Mouse (Mus musculus) stomach, embryonic 14.5 days (tissue): ENCODE data around the gene Tbkbp1. TPM values are rescaled to one million over a fixed set of nuclear protein-coding genes. Genes with fewer than 3 reads are reported as not detected.
A peak's percentile ranks its signal among the peaks of the same experiment; 100 is the strongest.

ENCODE experiments used
- ATAC-seq: fragments of 200-750 bp; cut with Nextera tagmentation; 2 replicates; pipeline ENCODE4 v1.8.0; 2017; ENCODE audit warnings: low read depth, moderate TSS enrichment; ENCODE audit not compliant: insufficient number of reproducible peaks, insufficient read depth, low FRiP score
- H3K27ac ChIP-seq: fragments of 300-500 bp; sonication (generic); 2 replicates; pipeline ENCODE4 v1.5.1; 2014; ENCODE audit warnings: mild to moderate bottlenecking, low read length, moderate library complexity, mixed read lengths
- H3K27me3 ChIP-seq: fragments of 300-500 bp; sonication (generic); 2 replicates; pipeline ENCODE4 v1.6.1; 2014; ENCODE audit warnings: low read length, control low read depth, mixed read lengths; ENCODE audit not compliant: control insufficient read depth, insufficient read depth
- H3K36me3 ChIP-seq: fragments of 300-500 bp; sonication (generic); 2 replicates; pipeline ENCODE4 v1.6.1; 2014; ENCODE audit warnings: mild to moderate bottlenecking, control low read depth, low read length, moderate library complexity, mixed read lengths; ENCODE audit not compliant: control insufficient read depth, insufficient read depth
- H3K4me1 ChIP-seq: fragments of 300-500 bp; sonication (generic); 2 replicates; pipeline ENCODE4 v1.6.1; 2014; ENCODE audit warnings: low read length, control low read depth, mixed read lengths; ENCODE audit not compliant: control insufficient read depth, insufficient read depth
- H3K4me2 ChIP-seq: fragments of 300-500 bp; sonication (generic); replicated peaks from 2 replicates; pipeline ENCODE4 v1.6.1; 2014; ENCODE audit warnings: low read depth, low read length, control low read depth
- H3K4me3 ChIP-seq: fragments of 300-500 bp; sonication (generic); 2 replicates; pipeline ENCODE4 v1.5.1; 2014; ENCODE audit warnings: low read depth, low read length, control low read depth
- H3K9ac ChIP-seq: fragments of 300-500 bp; sonication (generic); replicated peaks from 2 replicates; pipeline ENCODE4 v1.6.1; 2014; ENCODE audit warnings: low read depth, mild to moderate bottlenecking, control low read depth, low read length, moderate library complexity, mixed read lengths
- H3K9me3 ChIP-seq: fragments of 300-500 bp; sonication (generic); 2 replicates; pipeline ENCODE4 v1.6.1; 2016; ENCODE audit warnings: low read depth, low read length, control low read depth; ENCODE audit not compliant: control insufficient read depth
- WGBS: fragments of 180-500 bp; shearing (Covaris S2); extraction: QIAGEN DNeasy Blood & Tissue Kit; methylation state at CpG from one replicate; pipeline ENCODE4 v1.1.7; 2014; 5-methylcytosine and 5-hydroxymethylcytosine counted together
- polyA plus RNA-seq: library from polyadenylated mRNA; unstranded; fragments of >200 nt; fragmentation: Nextera tagmentation; extraction: Ambion mirVana; gene quantifications from 2 replicates; pipeline ENCODE4 v1.2.1, GENCODE M21; 2014

The Tbkbp1 gene
- polyA plus RNA-seq, 1 experiment from 2014 or later: 3.7 TPM

DNA sequence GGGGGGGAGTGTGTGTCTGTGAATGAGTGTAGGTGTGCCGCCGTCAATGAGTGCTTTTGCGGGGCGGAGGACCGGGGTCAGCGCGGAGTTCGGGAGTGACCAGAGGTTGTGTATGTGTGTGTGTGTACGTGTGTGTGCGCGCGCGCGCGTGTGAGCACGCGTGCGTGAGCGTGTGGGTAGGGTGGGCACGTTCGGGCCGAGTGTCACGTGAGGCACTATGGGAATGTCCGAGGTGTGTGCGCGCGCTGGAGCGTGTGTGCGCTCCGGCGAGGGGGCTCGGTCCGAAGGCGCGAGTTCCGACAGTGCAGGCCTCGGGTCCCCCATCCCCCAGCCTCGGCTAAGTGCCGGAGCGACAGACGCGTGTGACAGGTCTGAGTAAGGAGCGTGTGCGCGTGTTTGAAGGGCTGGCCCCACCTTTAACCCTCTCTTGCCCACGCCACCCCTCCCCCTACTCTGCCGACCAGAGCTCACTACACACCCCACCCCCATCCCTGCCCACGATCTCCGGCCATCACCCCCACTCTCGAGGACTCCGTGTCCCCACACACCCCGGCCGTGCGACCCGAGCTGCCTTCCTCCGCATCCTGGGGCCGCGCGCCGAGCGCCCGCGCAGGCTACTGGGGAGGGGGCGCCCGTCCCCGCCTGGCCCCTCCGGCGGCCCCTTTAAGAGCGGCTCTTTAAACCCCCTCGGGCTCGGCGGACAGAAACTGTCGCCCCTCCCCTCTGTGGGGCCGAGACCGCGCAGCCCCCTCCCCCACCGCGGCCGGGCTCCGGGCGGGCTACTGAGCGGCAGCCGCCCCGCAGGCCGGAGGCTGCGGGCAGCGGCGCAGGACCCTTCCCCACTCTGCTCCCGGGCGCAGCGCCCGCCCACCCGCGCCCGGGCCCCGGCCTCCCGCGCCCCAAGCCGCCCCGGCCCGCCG is 624 bp downstream of the Tbkbp1 start:
- Histone ChIP-seq H3K9me3 (no peaks in the 10 kb centered on the region), H3K27ac (peak overlapping the region; percentile 87), H3K9ac (peak overlapping the region; percentile 63), H3K4me1 (peaks cover 24% of the 10 kb centered on the region), H3K4me3 (peak overlapping the region; percentile 69), H3K4me2 (peak overlapping the region; percentile 91), H3K36me3 (peaks cover 5% of the 10 kb centered on the region; the same call in 1 of the 2 replicates), H3K27me3 (no peaks in the 10 kb centered on the region)
- WGBS: under 1% methylated on average over 73 of the region's 102 CpGs
- peak; percentile 65 for ATAC-seq

- Histone ChIP-seq H3K9me3 (no peaks in the 10 kb centered on the region), H3K27me3 (no peaks in the 10 kb centered on the region), H3K4me3 (peak overlapping the region; percentile 69), H3K36me3 (peaks cover 5% of the 10 kb centered on the region; the same call in 1 of the 2 replicates), H3K4me1 (peaks cover 24% of the 10 kb centered on the region), H3K9ac (peak overlapping the region; percentile 28; the same call in 1 of the 2 replicates), H3K4me2 (peak overlapping the region; percentile 91), H3K27ac (peak overlapping the region; percentile 87)
- WGBS: 2% methylated on average over 14 of the region's 14 CpGs
- ATAC-seq: peak; percentile 8; the same call in 1 of the 2 replicates
Observed at GRCm38 (mm10) chr11:97149995-97150410, 1.3 kb downstream of the Tbkbp1 start.

DNA sequence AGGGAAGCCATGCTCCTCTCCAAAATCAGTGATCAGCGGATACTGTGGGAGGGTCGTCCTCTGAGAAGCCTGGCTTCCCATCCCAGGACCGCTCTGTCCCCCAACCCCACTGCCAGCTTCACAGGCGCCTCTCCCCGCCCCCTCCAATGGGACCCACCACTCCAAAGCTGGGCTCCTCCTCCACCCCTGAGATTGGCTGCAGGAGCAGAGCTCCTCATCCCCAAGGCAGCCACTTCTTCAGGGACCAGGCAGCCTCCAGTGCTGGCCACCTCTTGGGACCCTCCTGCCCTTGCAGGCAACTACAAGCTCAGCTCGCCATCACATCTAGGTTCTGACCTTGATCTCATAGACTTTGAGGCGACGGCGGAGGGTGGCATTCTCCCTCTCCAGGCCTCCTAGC is 2.3 kb downstream of the Tbkbp1 start:
- H3K9ac ChIP-seq: no peak overlapping the region
- H3K27me3 ChIP-seq: no peaks in the 10 kb centered on the region
- peak overlapping the region; percentile 8; the same call in 1 of the 2 replicates for H3K4me3 ChIP-seq
- H3K4me2 ChIP-seq: peak overlapping the region; percentile 91
- 28% methylated on average over 9 of the region's 9 CpGs for WGBS
- H3K36me3 ChIP-seq: peaks cover 8% of the 10 kb centered on the region; the same call in 1 of the 2 replicates
- H3K9me3 ChIP-seq: no peaks in the 10 kb centered on the region
- H3K27ac ChIP-seq: no peak overlapping the region
- ATAC-seq: no peak
- peaks cover 24% of the 10 kb centered on the region for H3K4me1 ChIP-seq

DNA sequence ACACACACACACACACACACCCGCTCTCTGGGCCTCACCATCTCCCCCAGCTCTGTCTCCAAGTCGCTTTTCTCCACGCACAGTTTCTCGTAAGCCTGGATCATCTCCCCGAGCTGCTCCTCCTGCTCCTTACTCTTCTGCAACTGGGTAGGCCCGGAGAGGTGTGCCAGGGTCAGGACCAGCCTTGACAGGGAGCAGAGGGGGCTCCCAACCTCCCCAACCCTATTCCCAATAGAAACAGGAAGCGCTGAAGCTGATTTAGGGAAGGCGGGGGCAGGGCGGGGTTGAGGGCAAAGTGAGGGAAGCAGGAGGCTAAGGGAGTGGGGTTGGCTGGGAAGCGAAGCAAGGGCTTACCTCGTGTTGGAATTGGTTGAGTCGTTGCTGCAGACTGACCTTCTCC is 2.7 kb downstream of the Tbkbp1 start:
- H3K27ac ChIP-seq: no peak overlapping the region
- no peaks in the 10 kb centered on the region for H3K27me3 ChIP-seq
- ATAC-seq: no peak
- H3K9ac ChIP-seq: no peak overlapping the region
- H3K4me2 ChIP-seq: peak overlapping the region; percentile 91; the same call in 1 of the 2 replicates
- peaks cover 24% of the 10 kb centered on the region for H3K4me1 ChIP-seq
- 35% methylated on average over 12 of the region's 12 CpGs for WGBS
- peaks cover 8% of the 10 kb centered on the region; the same call in 1 of the 2 replicates for H3K36me3 ChIP-seq
- H3K4me3 ChIP-seq: peak overlapping the region; percentile 8; the same call in 1 of the 2 replicates
- no peaks in the 10 kb centered on the region for H3K9me3 ChIP-seq

DNA sequence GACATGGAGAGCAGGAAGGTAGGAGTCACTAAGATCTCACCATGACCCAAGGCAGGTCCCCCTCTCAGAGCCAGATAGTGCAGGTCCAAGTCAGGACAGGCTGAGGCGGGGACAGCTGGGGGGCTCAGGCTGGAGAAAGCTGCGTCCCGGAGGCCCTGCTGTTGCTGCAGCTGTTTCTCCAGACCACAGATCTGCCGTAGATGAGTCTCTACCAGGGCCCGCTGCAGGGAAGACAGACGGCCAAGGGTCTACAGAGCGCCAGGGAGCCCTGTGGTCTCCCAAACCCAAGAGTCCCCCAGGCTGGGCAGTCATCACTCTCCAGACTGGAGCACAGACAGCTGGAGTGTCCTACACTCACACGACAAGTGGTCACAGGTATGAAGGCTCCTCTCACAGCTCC is 4.0 kb downstream of the Tbkbp1 start:
- Histone ChIP-seq H3K4me1 (peaks cover 18% of the 10 kb centered on the region), H3K9me3 (no peaks in the 10 kb centered on the region), H3K27me3 (no peaks in the 10 kb centered on the region), H3K9ac (no peak overlapping the region), H3K4me3 (no peak overlapping the region), H3K36me3 (peaks cover 8% of the 10 kb centered on the region; the same call in 1 of the 2 replicates), H3K27ac (no peak overlapping the region), H3K4me2 (no peak overlapping the region)
- 86% methylated on average over 8 of the region's 8 CpGs for WGBS
- ATAC-seq: no peak

GRCm38 (mm10) chr11:97146724-97147123 is 4.6 kb downstream of the Tbkbp1 start:
- no peak overlapping the region for H3K4me3 ChIP-seq
- H3K9ac ChIP-seq: no peak overlapping the region
- peaks cover 8% of the 10 kb centered on the region; the same call in 1 of the 2 replicates for H3K36me3 ChIP-seq
- no peaks in the 10 kb centered on the region for H3K27me3 ChIP-seq
- H3K4me2 ChIP-seq: no peak overlapping the region
- H3K4me1 ChIP-seq: peaks cover 12% of the 10 kb centered on the region
- 8% methylated on average over 8 of the region's 8 CpGs for WGBS
- no peaks in the 10 kb centered on the region for H3K9me3 ChIP-seq
- no peak for ATAC-seq
- H3K27ac ChIP-seq: no peak overlapping the region

DNA sequence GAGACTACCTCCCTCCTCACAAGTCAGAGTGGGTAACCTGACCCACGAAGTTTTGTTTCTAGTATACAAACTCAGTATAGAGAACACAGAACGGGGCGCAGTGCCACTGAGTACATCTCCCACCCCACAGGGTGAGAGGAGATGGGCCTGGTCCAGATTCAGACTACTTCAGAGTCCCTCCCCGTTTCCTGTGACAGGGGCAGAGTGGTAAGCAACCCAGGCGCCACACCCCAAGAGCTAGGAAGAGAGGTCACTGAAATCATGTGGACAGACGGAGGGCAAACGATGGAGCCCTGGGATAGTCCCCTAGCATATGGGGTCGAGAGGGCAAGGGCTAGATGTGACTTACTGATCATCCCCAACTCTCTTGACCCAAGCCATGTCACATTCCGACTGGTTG is 5.3 kb downstream of the Tbkbp1 start:
- no peak overlapping the region for H3K4me3 ChIP-seq
- H3K36me3 ChIP-seq: peaks cover 8% of the 10 kb centered on the region; the same call in 1 of the 2 replicates
- no peak overlapping the region for H3K9ac ChIP-seq
- H3K27ac ChIP-seq: no peak overlapping the region
- 49% methylated on average over 9 of the region's 9 CpGs for WGBS
- no peak overlapping the region for H3K4me2 ChIP-seq
- no peak for ATAC-seq
- no peaks in the 10 kb centered on the region for H3K27me3 ChIP-seq
- peaks cover 12% of the 10 kb centered on the region for H3K4me1 ChIP-seq
- H3K9me3 ChIP-seq: no peaks in the 10 kb centered on the region

- WGBS: 48% methylated on average over 2 of the region's 2 CpGs
- H3K4me2 ChIP-seq: no peak overlapping the region
- no peak overlapping the region for H3K27ac ChIP-seq
- peaks cover 12% of the 10 kb centered on the region for H3K4me1 ChIP-seq
- H3K27me3 ChIP-seq: 0 out of 2 replicates have a peak, but pooled peaks cover 1% of the 10 kb centered on the region
- no peak overlapping the region for H3K9ac ChIP-seq
- ATAC-seq: no peak
- no peak overlapping the region for H3K4me3 ChIP-seq
- peaks cover 8% of the 10 kb centered on the region; the same call in 1 of the 2 replicates for H3K36me3 ChIP-seq
- H3K9me3 ChIP-seq: no peaks in the 10 kb centered on the region
Observed at GRCm38 (mm10) chr11:97145320-97145719, 6.0 kb downstream of the Tbkbp1 start.
